Mouse (Mus musculus): ENCODE results near the gene AC141477.1.

- TF ChIP-seq CTCF (IDR thresholded peaks at IDR 0.05; ENCODE audit: low read depth) (no peak), EP300 (optimal IDR thresholded peaks at IDR 0.05) (no peak)
Measured at GRCm38 (mm10) chr10:76416811-76417210, 23.4 kb downstream of the AC141477.1 start.
